Mouse (Mus musculus) heart, adult 8-10 months (tissue): ENCODE results near the gene Sh2d3c. TPM values are rescaled to one million over a fixed set of nuclear protein-coding genes. Genes with fewer than 3 reads are reported as not detected.

Experiments used
- DNase-seq: peaks from one replicate; pipeline ENCODE4 v3.0.0; 2022; ENCODE audit warnings: low spot score
- total RNA-seq, 4 experiments: library from RNA; stranded (reverse); gene quantifications; 2 replicates each; pipeline ENCODE4 v1.2.4; 2022

Sh2d3c gene
- total RNA-seq, 4 experiments from 2014 or later, result 16.4 to 28.8 (median 21.7) TPM

- DNase-seq, result no peak
Measured at GRCm38 (mm10) chr2:32752181-32752580, 31.3 kb downstream of the Sh2d3c start.

GRCm38 (mm10) chr2:32756674-32757055 is 35.8 kb downstream of the Sh2d3c start:
- no peak for DNase-seq

- DNase-seq, result peak; percentile 98
Measured at GRCm38 (mm10) chr2:32757056-32757845, 36.4 kb downstream of the Sh2d3c start, which contains the start of gene Tor2a. Tor2a (plus strand) TSS chr2:32757234.

DNA sequence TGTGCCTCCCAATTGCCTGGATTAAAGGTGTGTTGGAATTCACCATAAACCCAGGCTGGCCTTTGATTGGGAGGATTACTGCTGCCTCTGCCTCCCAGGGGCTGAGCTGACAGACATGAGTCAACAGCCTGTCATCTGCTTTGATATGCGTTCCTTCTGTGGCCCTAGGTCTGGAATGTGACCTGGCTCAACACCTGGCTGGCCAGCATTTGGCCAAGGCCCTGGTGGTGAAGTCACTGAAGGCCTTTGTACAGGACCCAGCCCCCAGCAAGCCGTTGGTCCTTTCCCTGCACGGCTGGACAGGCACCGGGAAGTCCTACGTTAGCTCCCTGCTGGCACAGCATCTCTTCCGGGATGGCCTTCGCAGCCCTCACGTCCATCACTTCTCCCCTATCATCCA is 37.6 kb downstream of the Sh2d3c start:
- DNase-seq, result no peak

DNA sequence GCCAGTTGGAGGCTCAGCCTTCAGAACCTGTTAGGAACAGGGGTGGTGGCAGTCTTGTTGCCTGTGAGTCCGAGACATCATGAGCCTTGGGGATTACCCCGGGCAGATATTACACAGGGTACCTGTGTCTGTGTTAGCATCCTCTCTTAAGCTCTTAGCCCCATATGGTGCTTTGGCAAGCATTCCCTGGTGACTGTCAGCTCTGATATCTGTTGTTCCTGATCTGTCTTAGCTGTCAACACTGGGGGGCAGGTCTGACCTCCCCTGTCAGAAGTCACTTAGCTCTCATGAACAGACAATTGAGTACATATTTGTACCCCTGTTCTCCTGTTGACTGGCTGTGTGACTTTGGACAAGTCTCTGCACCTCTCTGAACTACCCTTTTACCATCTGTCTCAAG is 38.1 kb downstream of the Sh2d3c start:
- DNase-seq, result no peak

DNA sequence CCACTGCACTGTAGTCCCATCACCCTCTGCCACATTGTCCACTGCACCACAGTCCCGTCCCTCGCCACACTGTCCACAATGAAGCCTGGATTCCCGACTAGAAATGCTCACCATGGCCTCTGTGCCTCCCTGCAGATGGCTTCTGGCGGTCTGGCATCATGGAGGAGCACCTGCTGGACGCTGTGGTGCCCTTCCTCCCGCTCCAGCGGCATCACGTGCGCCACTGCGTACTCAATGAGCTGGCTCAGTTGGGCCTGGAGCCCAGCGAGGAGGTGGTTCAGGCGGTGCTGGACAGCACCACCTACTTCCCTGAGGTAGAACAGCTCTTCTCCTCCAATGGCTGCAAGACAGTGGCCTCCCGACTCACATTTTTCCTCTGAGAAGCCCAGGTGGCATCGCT is 40.5 kb downstream of the Sh2d3c start:
- no peak for DNase-seq

DNA sequence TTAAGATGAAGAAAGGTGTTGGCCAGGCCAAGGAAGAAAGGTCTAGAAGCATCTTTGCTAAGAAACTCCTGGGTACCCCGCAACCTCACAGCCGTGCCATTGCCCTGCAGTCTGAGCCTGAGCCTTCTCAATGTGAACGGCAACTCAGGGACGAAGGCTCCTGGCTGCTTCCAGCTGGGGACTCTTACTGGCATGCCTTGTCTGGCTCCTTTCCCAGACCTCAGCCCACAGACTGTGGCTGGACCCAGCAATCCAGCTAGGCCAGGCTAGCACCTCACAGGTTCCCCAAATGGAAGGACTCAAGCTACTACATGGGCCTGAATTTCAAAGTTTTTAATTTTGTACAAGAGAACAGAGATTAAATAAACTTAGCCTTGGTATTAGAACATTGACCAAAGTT is 41.0 kb downstream of the Sh2d3c start:
- DNase-seq, result no peak

GRCm38 (mm10) chr2:32763353-32763752 is 42.5 kb downstream of the Sh2d3c start:
- DNase-seq, result no peak

- DNase-seq, result no peak
Measured at GRCm38 (mm10) chr2:32767241-32767640, 46.4 kb downstream of the Sh2d3c start.

DNA sequence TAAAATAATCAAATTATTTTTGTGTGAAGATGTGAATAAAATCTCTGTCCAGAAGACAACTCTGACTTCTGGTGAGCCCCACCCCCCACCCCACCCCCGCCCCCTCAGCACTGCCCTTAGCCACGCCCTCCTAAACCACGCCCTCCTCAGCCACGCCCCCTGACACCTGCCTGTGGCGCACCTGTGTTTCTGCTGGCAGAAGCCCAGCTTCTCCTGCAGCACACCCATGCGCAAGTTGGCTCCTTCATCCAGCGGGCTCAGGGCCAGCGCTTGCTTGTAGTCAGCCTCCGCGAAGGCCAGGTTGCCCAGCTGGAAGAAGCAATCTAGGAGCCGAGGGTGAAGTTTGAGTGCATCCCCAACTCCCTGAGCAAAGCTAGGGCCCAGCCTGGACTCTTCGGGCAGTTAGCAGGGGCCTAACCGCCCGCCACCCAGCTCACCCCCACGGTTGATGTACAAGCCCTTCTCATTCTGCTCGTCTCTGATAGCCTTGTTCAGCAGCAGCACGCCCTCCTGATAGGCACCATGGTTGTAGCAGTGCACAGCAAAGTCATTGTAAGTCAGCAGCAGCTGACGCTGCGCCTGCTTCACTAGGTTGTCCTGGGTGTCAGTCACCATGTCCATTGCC is 47.9 kb downstream of the Sh2d3c start:
- no peak for DNase-seq

- DNase-seq, result no peak
Measured at GRCm38 (mm10) chr2:32769327-32770085, 48.7 kb downstream of the Sh2d3c start.

DNA sequence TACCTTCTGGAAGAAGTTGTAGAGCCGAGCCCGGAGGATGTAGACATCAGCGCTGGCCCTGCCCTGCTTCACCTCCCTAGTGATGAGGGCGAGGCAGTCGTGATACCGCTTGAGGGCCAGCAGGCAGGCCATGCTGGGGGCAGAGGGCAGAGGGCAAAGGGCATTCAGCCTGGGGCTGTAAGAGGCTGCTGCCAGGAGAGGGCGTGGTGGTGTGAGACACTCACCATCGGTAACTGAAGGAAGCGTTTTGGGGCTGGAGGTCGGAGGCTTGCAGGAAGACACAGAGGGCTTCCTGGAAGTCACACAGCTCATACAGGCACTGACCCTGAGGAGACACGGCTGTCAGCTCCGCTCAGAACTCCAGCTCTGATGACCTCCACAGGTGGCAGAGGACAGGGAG is 51.0 kb downstream of the Sh2d3c start:
- no peak for DNase-seq

DNA sequence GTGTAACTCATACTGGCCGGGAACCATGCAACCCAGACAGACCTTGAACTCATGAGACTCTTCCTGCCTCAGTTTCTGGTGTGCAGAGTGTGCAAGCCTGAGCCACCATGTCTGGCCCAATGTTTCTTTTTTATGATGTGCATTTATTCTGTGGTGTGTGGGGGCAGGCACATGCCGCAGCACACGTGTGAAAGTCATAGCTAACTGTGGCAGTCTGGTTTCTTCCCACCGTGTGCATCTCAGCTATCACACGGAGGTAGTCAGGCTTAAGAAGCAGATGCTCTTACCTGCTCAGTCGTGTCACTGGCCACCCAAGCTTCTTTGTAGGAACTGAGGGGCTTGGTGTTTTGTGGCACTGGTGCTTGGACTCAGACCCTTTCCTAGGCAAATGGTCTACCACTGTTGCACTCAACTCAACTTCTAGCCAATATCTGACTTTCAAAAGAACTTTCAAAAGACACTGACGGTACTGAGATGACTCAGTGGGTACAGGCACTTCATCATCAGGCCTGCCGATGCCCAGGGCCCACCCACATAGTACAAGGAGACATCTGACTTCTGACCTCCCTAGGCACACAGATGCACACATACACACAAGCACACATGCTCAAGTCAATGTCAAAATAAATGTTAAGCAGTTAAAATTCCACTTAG is 51.9 kb downstream of the Sh2d3c start:
- no peak for DNase-seq

- DNase-seq, result peak; percentile 98
Measured at GRCm38 (mm10) chr2:32775359-32776074, 54.7 kb downstream of the Sh2d3c start, which contains the start of the genes Ttc16 and Ptrh1. Ttc16 (minus strand) TSS chr2:32775633. Ptrh1 (plus strand) TSS chr2:32775786.

GRCm38 (mm10) chr2:32776192-32776591 is 55.3 kb downstream of the Sh2d3c start:
- no peak for DNase-seq

- DNase-seq, result no peak
Measured at GRCm38 (mm10) chr2:32778081-32778480, 57.2 kb downstream of the Sh2d3c start.

DNA sequence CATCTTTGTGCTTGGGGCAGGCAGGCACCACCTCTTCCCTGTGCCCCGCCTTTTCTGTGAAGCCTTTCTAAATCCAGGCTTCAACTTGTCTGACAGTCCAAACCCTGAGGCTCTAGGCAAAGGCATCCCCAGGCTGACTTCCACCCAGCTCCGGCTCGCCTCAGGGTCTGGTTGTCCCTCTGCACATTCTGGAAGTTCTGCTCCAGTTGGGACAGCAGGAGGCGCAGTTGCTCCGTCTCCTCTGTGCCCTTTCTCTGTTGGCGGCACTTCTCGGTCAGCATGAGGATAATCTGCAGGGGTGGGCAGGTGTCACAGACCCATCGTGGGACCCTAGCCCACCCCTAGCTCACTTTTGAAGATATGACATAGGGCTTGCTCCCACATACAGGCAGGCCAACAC is 58.3 kb downstream of the Sh2d3c start:
- DNase-seq, result peak; percentile 62

- DNase-seq, result no peak
Measured at GRCm38 (mm10) chr2:32779714-32780113, 58.9 kb downstream of the Sh2d3c start.

DNA sequence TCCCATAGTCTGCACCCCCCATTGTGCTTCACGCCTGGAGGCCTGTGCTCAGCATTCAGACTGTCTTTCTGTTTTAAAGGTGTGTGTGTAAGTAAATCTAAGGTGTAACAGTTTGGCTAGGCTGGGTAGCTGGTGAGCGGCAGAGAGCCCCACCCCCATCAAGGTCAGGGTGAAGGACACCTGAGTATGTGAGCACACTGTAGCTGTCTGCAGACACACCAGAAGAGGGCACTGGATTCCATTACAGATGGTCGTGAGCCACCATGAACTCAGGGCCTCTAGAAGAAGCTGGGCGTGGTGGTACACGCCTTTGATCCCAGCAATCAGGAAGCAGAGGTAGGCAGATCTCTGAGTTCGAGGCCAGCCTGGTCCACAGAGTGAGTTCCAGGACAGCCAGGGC is 60.9 kb downstream of the Sh2d3c start:
- no peak for DNase-seq

GRCm38 (mm10) chr2:32784048-32784681 is 63.3 kb downstream of the Sh2d3c start, which contains the start of gene Cfap157:
Cfap157 (minus strand) TSS chr2:32784428.
- DNase-seq, result peak; percentile 82

DNA sequence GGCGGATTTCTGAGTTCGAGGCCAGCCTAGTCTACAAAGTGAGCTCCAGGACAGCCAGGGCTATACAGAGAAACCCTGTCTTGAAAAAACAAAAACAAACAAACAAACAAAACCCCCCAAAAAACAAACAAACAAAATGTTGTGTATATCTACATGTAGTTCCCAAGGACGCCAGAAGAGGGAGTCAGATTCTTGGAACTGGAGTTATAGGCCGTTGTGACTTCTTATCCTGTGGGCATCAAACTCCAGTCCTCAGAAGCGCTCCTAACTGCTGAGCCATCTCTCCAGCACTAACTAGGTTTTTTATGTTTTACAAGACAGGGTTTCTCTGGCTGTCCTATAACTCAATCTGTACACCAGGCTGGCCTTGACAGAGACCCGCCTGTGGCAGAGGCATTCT is 66.3 kb downstream of the Sh2d3c start:
- DNase-seq, result no peak
